Mouse (Mus musculus) heart, embryonic 15.5 days (tissue): Measurements from ENCODE around the gene Frmpd1. TPM values are rescaled to one million over a fixed set of nuclear protein-coding genes. Genes with fewer than 3 reads are reported as not detected.
A peak's percentile ranks its signal among the peaks of the same experiment; 100 is the strongest.

Source experiments
- ATAC-seq: fragments of 200-750 bp; cut with Nextera tagmentation; replicated peaks from 2 replicates; pipeline ENCODE4 v1.8.0; 2017; ENCODE audit warnings: low read depth, moderate TSS enrichment; ENCODE audit not compliant: insufficient number of reproducible peaks, insufficient read depth, low FRiP score
- H3K27ac ChIP-seq: fragments of 300-500 bp; sonication (generic); 2 replicates; pipeline ENCODE4 v1.5.1; 2015; ENCODE audit warnings: mild to moderate bottlenecking, inconsistent platforms
- H3K27me3 ChIP-seq: fragments of 300-500 bp; sonication (generic); 2 replicates; pipeline ENCODE4 v1.6.1; 2015; ENCODE audit warnings: inconsistent platforms
- H3K36me3 ChIP-seq: fragments of 300-500 bp; sonication (generic); 2 replicates; pipeline ENCODE4 v1.6.1; 2015; ENCODE audit warnings: mild to moderate bottlenecking, inconsistent platforms
- H3K4me1 ChIP-seq: fragments of 300-500 bp; sonication (generic); replicated peaks from 2 replicates; pipeline ENCODE4 v1.6.1; 2015; ENCODE audit warnings: inconsistent platforms
- H3K4me2 ChIP-seq: fragments of 300-500 bp; sonication (generic); 2 replicates; pipeline ENCODE4 v1.6.1; 2015; ENCODE audit warnings: inconsistent platforms, mild to moderate bottlenecking, moderate library complexity
- H3K4me3 ChIP-seq: fragments of 300-500 bp; sonication (generic); 2 replicates; pipeline ENCODE4 v1.5.1; 2015; ENCODE audit warnings: mild to moderate bottlenecking, inconsistent platforms
- H3K9ac ChIP-seq: fragments of 300-500 bp; sonication (generic); 2 replicates; pipeline ENCODE4 v1.6.1; 2015; ENCODE audit warnings: mild to moderate bottlenecking, inconsistent platforms
- H3K9me3 ChIP-seq: fragments of 300-500 bp; sonication (generic); replicated peaks from 2 replicates; pipeline ENCODE4 v1.6.1; 2016; ENCODE audit warnings: inconsistent platforms
- WGBS: fragments of 180-500 bp; shearing (Covaris S2); methylation state at CpG from one replicate; pipeline ENCODE4 v1.1.7; 2015; ENCODE audit warnings: mixed read lengths; 5-methylcytosine and 5-hydroxymethylcytosine counted together
- polyA plus RNA-seq: library from polyadenylated mRNA; unstranded; fragments of >200 nt; fragmentation: Nextera tagmentation; extraction: Ambion mirVana; gene quantifications from 2 replicates; pipeline ENCODE4 v1.2.1, GENCODE M21; 2015

The Frmpd1 gene
- polyA plus RNA-seq, 1 experiment from 2014 or later = 1.5 TPM

DNA sequence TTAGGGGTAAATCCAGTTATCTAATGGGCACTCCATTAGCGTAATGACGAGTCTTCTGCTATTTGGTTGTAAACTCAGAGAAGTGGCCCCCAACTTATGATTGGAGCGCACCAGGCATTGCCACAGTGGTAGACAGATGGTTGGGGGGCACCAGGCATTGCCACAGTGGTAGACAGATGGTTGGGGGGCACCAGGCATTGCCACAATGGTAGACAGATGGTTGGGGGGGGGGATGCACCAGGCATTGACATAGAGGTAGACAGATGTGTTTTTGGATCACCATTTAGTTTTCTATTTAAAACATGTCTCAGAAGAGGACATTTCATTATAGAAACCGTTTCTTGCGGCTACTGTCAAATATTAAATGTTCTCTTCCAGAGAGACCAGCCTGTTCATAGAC is 53.6 kb downstream of the Frmpd1 start:
- Histone ChIP-seq H3K9me3 (no peaks in the 10 kb centered on the region), H3K9ac (no peak overlapping the region), H3K4me2 (no peak overlapping the region), H3K4me1 (peaks cover 3% of the 10 kb centered on the region), H3K36me3 (no peaks in the 10 kb centered on the region), H3K4me3 (no peak overlapping the region), H3K27ac (no peak overlapping the region), H3K27me3 (no peaks in the 10 kb centered on the region)
- ATAC-seq = no peak
- WGBS = 96% methylated on average over 5 of the region's 5 CpGs

DNA sequence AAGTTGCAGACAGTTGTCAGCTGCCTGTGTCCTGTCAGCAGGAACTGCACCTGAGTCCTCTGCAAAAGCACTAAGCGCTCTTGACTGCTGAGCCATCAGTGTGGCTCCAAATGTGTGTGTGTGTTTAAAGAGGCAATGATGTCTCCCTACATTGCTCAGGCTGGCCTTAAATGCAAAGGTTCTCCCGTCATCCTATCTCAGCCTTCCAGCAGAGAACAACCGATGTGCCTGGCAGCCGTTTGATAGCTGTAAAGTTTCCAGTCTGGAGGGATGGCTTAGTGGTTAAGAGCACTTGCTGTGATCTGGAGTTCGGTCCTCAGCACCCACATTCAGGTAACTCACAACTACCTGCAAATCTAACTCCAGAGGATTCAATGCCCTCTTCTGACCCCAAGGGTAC is 56.7 kb downstream of the Frmpd1 start:
- Histone ChIP-seq H3K9me3 (no peaks in the 10 kb centered on the region), H3K27ac (no peak overlapping the region), H3K9ac (no peak overlapping the region), H3K27me3 (no peaks in the 10 kb centered on the region), H3K36me3 (no peaks in the 10 kb centered on the region), H3K4me3 (no peak overlapping the region), H3K4me2 (no peak overlapping the region), H3K4me1 (peaks cover 9% of the 10 kb centered on the region)
- ATAC-seq = no peak
- WGBS = 65% methylated on average over 5 of the region's 5 CpGs

- H3K4me3 ChIP-seq = no peak overlapping the region
- peaks cover 9% of the 10 kb centered on the region for H3K4me1 ChIP-seq
- H3K27me3 ChIP-seq = no peaks in the 10 kb centered on the region
- H3K4me2 ChIP-seq = no peak overlapping the region
- no peaks in the 10 kb centered on the region for H3K36me3 ChIP-seq
- ATAC-seq = no peak
- H3K9ac ChIP-seq = no peak overlapping the region
- no peak overlapping the region for H3K27ac ChIP-seq
- WGBS = 76% methylated on average over 7 of the region's 7 CpGs
- no peaks in the 10 kb centered on the region for H3K9me3 ChIP-seq
Measured at GRCm38 (mm10) chr4:45242163-45242562, 57.5 kb downstream of the Frmpd1 start.

GRCm38 (mm10) chr4:45243211-45243902 is 58.7 kb downstream of the Frmpd1 start:
- Histone ChIP-seq H3K27me3 (no peaks in the 10 kb centered on the region), H3K4me2 (0 out of 2 replicates have a peak overlapping the region, but pooled peaks have one; percentile 12), H3K36me3 (no peaks in the 10 kb centered on the region), H3K27ac (no peak overlapping the region), H3K9me3 (no peaks in the 10 kb centered on the region), H3K4me3 (no peak overlapping the region), H3K9ac (no peak overlapping the region), H3K4me1 (peaks cover 9% of the 10 kb centered on the region)
- no peak for ATAC-seq
- 23% methylated on average over 15 of the region's 15 CpGs for WGBS

GRCm38 (mm10) chr4:45251265-45251664 is 66.6 kb downstream of the Frmpd1 start:
- no peak for ATAC-seq
- 84% methylated on average over 8 of the region's 8 CpGs for WGBS
- Histone ChIP-seq H3K9me3 (no peaks in the 10 kb centered on the region), H3K4me2 (no peak overlapping the region), H3K36me3 (no peaks in the 10 kb centered on the region), H3K9ac (no peak overlapping the region), H3K4me1 (peaks cover 20% of the 10 kb centered on the region), H3K27me3 (no peaks in the 10 kb centered on the region), H3K27ac (no peak overlapping the region), H3K4me3 (no peak overlapping the region)

DNA sequence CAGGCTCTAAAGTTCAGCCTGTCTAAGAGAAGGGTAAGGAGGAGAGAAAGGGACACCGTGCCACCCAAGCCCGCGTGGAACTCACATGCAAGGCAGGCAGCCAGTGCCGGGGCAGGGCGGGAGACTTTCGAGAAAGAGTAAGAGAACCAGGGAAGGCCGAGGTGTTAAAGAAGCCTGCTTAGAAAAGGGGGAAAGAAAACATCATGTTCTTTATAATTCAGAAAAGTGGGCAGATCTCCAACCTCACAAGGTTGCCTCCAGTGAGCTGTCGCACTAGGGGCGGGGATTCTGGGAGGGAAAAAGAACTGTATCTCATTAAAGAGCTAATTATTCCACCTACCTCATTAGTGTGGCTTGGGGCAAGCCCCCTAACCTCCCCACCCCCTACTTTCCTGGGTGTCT is 68.2 kb downstream of the Frmpd1 start:
- no peak overlapping the region for H3K27ac ChIP-seq
- no peaks in the 10 kb centered on the region for H3K9me3 ChIP-seq
- H3K4me1 ChIP-seq = peaks cover 20% of the 10 kb centered on the region
- H3K4me3 ChIP-seq = no peak overlapping the region
- H3K36me3 ChIP-seq = no peaks in the 10 kb centered on the region
- no peak overlapping the region for H3K9ac ChIP-seq
- H3K4me2 ChIP-seq = no peak overlapping the region
- no peaks in the 10 kb centered on the region for H3K27me3 ChIP-seq
- WGBS = 68% methylated on average over 9 of the region's 9 CpGs
- ATAC-seq = no peak

- H3K27ac ChIP-seq = peak overlapping the region; percentile 48; the same call in 1 of the 2 replicates
- H3K4me3 ChIP-seq = no peak overlapping the region
- no peak overlapping the region for H3K9ac ChIP-seq
- ATAC-seq = peak; percentile 84
- H3K4me2 ChIP-seq = no peak overlapping the region
- no peaks in the 10 kb centered on the region for H3K9me3 ChIP-seq
- no peaks in the 10 kb centered on the region for H3K27me3 ChIP-seq
- H3K36me3 ChIP-seq = no peaks in the 10 kb centered on the region
- WGBS = 41% methylated on average over 11 of the region's 11 CpGs
- peaks cover 26% of the 10 kb centered on the region for H3K4me1 ChIP-seq
Measured at GRCm38 (mm10) chr4:45253839-45254601, 69.3 kb downstream of the Frmpd1 start.

DNA sequence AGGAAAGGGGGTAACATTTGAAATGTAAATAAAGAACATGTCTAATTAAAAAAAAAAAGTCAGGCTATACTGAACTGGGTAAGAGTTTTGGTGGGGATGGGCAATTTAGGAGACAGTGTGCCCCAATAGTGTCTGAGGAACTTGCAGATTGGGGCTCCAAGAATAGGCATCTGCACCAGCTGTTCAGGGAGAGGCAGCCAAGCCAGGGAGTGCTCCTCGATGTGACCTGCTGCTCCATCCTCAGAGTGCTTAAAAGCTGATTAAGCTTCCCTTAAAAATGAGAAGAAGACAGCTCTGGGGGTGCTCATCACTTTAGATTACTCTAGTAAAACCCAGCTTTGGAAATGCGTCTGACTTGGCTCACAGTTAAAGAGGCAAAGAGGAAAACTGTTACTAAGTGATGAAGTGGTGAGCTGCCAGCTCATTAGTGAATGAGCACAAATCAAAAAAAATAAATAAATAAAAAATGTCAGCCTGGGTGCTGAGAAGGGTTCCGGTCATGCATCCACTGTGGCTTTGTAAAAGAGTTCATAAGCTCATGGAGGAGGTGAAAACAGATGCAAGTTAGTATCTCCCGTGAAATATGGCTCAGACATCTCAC is 74.7 kb downstream of the Frmpd1 start:
- H3K4me3 ChIP-seq = no peak overlapping the region
- ATAC-seq = no peak
- no peaks in the 10 kb centered on the region for H3K36me3 ChIP-seq
- 47% methylated on average over 4 of the region's 4 CpGs for WGBS
- no peaks in the 10 kb centered on the region for H3K27me3 ChIP-seq
- no peaks in the 10 kb centered on the region for H3K9me3 ChIP-seq
- no peak overlapping the region for H3K27ac ChIP-seq
- no peak overlapping the region for H3K4me2 ChIP-seq
- no peak overlapping the region for H3K9ac ChIP-seq
- peaks cover 31% of the 10 kb centered on the region for H3K4me1 ChIP-seq

DNA sequence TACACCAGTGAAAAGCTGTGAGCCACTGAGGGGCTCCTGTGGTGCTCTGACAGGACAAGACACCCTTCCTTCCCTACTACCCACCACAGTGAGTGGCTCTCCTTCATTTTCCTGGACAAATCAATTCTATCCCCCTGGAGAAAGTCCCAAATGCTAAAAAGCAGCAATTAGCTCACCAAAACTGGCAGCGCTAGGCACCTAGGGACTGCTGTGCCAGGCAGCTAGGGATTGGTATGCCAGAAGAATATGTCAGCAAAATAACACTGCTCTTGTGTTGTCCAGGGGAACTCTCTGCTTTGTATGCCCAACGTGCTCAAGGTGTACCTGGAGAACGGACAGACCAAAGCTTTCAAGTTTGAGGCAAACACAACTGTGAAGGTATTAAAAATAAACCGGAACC is 76.9 kb downstream of the Frmpd1 start:
- Histone ChIP-seq H3K4me1 (peaks cover 20% of the 10 kb centered on the region), H3K36me3 (no peaks in the 10 kb centered on the region), H3K27me3 (no peaks in the 10 kb centered on the region), H3K27ac (no peak overlapping the region), H3K9me3 (no peaks in the 10 kb centered on the region), H3K9ac (no peak overlapping the region), H3K4me3 (no peak overlapping the region), H3K4me2 (no peak overlapping the region)
- 89% methylated on average over 4 of the region's 4 CpGs for WGBS
- ATAC-seq = no peak

DNA sequence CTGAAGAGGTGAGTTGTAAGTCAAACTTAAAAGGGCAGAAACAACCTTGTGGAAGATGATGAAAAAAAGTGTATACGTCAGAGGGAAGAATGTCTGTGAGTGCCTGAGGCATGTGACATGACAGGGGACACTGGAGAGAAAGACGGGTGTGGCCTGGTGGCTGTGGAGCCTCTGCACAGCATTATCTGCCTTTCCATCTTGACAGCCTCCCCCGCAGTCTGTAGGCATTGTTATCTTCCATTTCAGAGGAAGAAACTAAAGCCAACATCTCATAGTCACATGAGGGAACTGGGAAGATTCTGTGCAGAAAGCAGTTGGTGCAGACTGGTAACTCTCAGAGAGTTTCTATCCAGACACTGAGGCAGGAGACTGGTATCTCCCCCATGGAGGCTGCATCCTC is 83.2 kb downstream of the Frmpd1 start:
- Histone ChIP-seq H3K4me1 (peaks cover 5% of the 10 kb centered on the region), H3K4me2 (no peak overlapping the region), H3K27me3 (no peaks in the 10 kb centered on the region), H3K9ac (no peak overlapping the region), H3K9me3 (no peaks in the 10 kb centered on the region), H3K4me3 (no peak overlapping the region), H3K36me3 (no peaks in the 10 kb centered on the region), H3K27ac (no peak overlapping the region)
- ATAC-seq = no peak
- 47% methylated on average over 3 of the region's 3 CpGs for WGBS

DNA sequence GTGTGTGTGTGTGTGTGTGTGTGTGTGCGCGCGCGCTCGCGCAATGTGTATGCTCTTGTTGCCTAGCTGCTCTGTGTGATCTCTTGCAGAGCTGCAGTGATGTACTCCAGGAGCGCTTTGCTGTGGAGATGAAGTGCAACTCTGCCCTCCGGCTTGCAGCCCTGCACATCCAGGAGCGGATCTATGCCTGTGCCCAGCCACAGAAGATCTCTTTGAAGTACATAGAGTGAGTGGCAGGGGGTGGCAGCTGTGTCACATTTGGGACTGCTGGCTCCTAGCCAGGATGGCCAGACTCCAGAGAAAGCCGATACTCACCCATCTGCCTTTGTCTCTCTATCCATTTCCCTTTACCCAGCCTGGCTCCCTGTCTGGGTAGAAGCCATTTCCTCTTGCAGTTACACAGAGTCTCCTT is 86.4 kb downstream of the Frmpd1 start:
- WGBS = 69% methylated on average over 10 of the region's 10 CpGs
- H3K27ac ChIP-seq = peak overlapping the region; percentile 36; the same call in 1 of the 2 replicates
- ATAC-seq = peak; percentile 75
- H3K4me2 ChIP-seq = no peak overlapping the region
- no peaks in the 10 kb centered on the region for H3K27me3 ChIP-seq
- no peaks in the 10 kb centered on the region for H3K9me3 ChIP-seq
- no peak overlapping the region for H3K4me3 ChIP-seq
- no peak overlapping the region for H3K9ac ChIP-seq
- peaks cover 5% of the 10 kb centered on the region for H3K4me1 ChIP-seq
- H3K36me3 ChIP-seq = no peaks in the 10 kb centered on the region
